Mouse (Mus musculus) kidney, adult 2 months (tissue): ENCODE measurements around the gene Anxa9. TPM values are rescaled to one million over a fixed set of nuclear protein-coding genes. Genes with fewer than 3 reads are reported as not detected.
A peak's percentile ranks its signal among the peaks of the same experiment; 100 is the strongest.

Experiments used
- DNase-seq: peaks from one replicate; pipeline ENCODE4 v3.0.0; 2021
- H3K27ac ChIP-seq: fragments of 200-500 bp; 2 replicates; pipeline ENCODE4 v1.5.1; 2012; ENCODE audit warnings: low read depth, low read length, control low read depth, inconsistent platforms; ENCODE audit not compliant: insufficient read depth
- H3K27me3 ChIP-seq: fragments of 200-500 bp; replicated peaks from 2 replicates; pipeline ENCODE4 v1.6.1; 2012; ENCODE audit warnings: mild to moderate bottlenecking, moderate library complexity, low read length, inconsistent platforms; ENCODE audit not compliant: control insufficient read depth, insufficient read depth
- H3K36me3 ChIP-seq: fragments of 200-500 bp; 2 replicates; pipeline ENCODE4 v1.6.1; 2012; ENCODE audit warnings: mild to moderate bottlenecking, moderate library complexity, low read length, inconsistent platforms; ENCODE audit not compliant: control insufficient read depth, insufficient read depth
- H3K4me1 ChIP-seq: fragments of 200-500 bp; 2 replicates; pipeline ENCODE4 v1.6.1; 2011; ENCODE audit warnings: low read length; ENCODE audit not compliant: control insufficient read depth, insufficient read depth
- H3K4me3 ChIP-seq: fragments of 200-500 bp; 2 replicates; pipeline ENCODE4 v1.5.1; 2011; ENCODE audit warnings: mild to moderate bottlenecking, low read depth, low read length, control low read depth; ENCODE audit not compliant: insufficient read depth
- CTCF ChIP-seq: fragments of 200-500 bp; conservative IDR thresholded peaks from 2 replicates; pipeline ENCODE4 v1.5.1; 2011; ENCODE audit warnings: low read depth, mild to moderate bottlenecking, control low read depth, low read length, moderate library complexity, mixed read lengths; ENCODE audit not compliant: insufficient read depth, insufficient read length
- POLR2A ChIP-seq: fragments of 200-500 bp; IDR thresholded peaks from one replicate; pipeline ENCODE4 v1.6.1; 2011; ENCODE audit warnings: low read depth, low read length, control low read depth
- WGBS: fragments of 180-500 bp; shearing (Covaris S2); methylation state at CpG from one replicate; pipeline ENCODE4 v1.1.7; 2018; 5-methylcytosine and 5-hydroxymethylcytosine counted together
- polyA plus RNA-seq: library from polyadenylated mRNA; depleted of rRNA; stranded (reverse); fragments of >200 nt; gene quantifications from 2 replicates; pipeline ENCODE4 v1.2.3, GENCODE M21; 2012

Gene Anxa9
- polyA plus RNA-seq, 1 experiment, result 5.6 TPM

DNA sequence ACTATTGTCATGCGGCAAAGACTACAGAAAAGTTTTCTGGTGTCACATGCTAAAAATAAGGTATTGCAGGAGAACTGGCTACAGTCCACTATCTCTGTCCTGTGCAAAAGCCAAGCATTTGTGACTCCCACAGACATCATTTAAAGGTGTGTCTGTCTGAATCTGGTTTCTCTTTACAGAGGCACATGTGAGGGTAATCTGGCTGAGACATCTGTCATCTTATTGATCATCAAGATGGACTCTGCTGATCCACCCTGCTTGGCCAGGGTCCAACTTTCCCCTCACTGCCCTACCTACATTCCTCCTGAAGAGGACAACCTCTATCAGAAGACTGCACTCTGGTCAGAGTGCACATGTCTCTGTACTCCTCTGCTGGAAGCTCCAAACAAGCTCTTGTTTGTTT lies 29.8 kb downstream of the Anxa9 start:
- peak; percentile 36 for DNase-seq
- no peak overlapping the region for H3K4me3 ChIP-seq
- peaks cover 13% of the 10 kb centered on the region for H3K4me1 ChIP-seq
- WGBS, result 41% methylated on average over 1 of the region's 1 CpGs
- H3K27me3 ChIP-seq, result no peaks in the 10 kb centered on the region
- H3K36me3 ChIP-seq, result no peaks in the 10 kb centered on the region
- TF ChIP-seq POLR2A (no peak), CTCF (no peak; the same call in 1 of the 2 replicates)
- no peak overlapping the region for H3K27ac ChIP-seq

GRCm38 (mm10) chr3:95276428-95276934 lies 30.5 kb downstream of the Anxa9 start:
- DNase-seq, result no peak
- Histone ChIP-seq H3K4me1 (peaks cover 13% of the 10 kb centered on the region), H3K27me3 (no peaks in the 10 kb centered on the region), H3K4me3 (no peak overlapping the region), H3K27ac (no peak overlapping the region; the same call in 1 of the 2 replicates), H3K36me3 (no peaks in the 10 kb centered on the region)
- TF ChIP-seq POLR2A (no peak), CTCF (no peak)
- WGBS, result 64% methylated on average over 5 of the region's 5 CpGs

DNA sequence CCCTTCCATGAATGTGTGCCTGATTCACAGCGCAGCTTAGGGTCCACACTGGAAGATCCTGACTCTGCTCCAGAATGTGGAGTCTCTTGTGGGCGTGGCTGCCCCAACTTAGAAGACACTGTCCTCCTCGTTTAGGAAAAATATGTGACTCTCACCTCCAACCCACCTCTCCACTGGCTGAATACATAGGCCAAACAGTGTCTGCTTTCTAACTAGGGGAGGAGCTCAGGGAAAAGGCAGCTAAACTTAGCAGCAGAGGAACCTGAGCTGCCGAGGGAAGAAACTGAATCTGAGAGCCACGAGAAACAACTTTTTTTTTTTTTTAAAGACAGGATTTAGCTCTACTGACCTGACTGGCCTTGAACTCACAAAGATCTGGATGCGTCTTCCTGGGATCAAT lies 31.8 kb downstream of the Anxa9 start:
- no peak for DNase-seq
- Histone ChIP-seq H3K4me3 (no peak overlapping the region), H3K4me1 (peaks cover 13% of the 10 kb centered on the region), H3K27me3 (no peaks in the 10 kb centered on the region), H3K27ac (no peak overlapping the region), H3K36me3 (no peaks in the 10 kb centered on the region)
- 62% methylated on average over 6 of the region's 6 CpGs for WGBS
- TF ChIP-seq CTCF (no peak), POLR2A (no peak)

GRCm38 (mm10) chr3:95274453-95274852 lies 32.5 kb downstream of the Anxa9 start:
- Histone ChIP-seq H3K4me1 (peaks cover 16% of the 10 kb centered on the region), H3K4me3 (no peak overlapping the region), H3K36me3 (no peaks in the 10 kb centered on the region), H3K27ac (no peak overlapping the region), H3K27me3 (no peaks in the 10 kb centered on the region)
- no peak for DNase-seq
- TF ChIP-seq CTCF (no peak), POLR2A (no peak)
- 95% methylated on average over 4 of the region's 4 CpGs for WGBS

GRCm38 (mm10) chr3:95273471-95273870 lies 33.5 kb downstream of the Anxa9 start:
- Histone ChIP-seq H3K27me3 (no peaks in the 10 kb centered on the region), H3K4me3 (no peak overlapping the region), H3K27ac (no peak overlapping the region), H3K36me3 (no peaks in the 10 kb centered on the region), H3K4me1 (peaks cover 18% of the 10 kb centered on the region)
- WGBS, result 98% methylated on average over 5 of the region's 5 CpGs
- TF ChIP-seq CTCF (no peak), POLR2A (no peak)
- no peak for DNase-seq

GRCm38 (mm10) chr3:95270766-95271364 lies 36.1 kb downstream of the Anxa9 start:
- Histone ChIP-seq H3K27me3 (no peaks in the 10 kb centered on the region), H3K4me1 (peaks cover 17% of the 10 kb centered on the region), H3K27ac (no peak overlapping the region), H3K4me3 (no peak overlapping the region), H3K36me3 (no peaks in the 10 kb centered on the region)
- peak; percentile 37 for DNase-seq
- 74% methylated on average over 12 of the region's 12 CpGs for WGBS
- TF ChIP-seq CTCF, result no peak
- TF ChIP-seq POLR2A, result no peak

DNA sequence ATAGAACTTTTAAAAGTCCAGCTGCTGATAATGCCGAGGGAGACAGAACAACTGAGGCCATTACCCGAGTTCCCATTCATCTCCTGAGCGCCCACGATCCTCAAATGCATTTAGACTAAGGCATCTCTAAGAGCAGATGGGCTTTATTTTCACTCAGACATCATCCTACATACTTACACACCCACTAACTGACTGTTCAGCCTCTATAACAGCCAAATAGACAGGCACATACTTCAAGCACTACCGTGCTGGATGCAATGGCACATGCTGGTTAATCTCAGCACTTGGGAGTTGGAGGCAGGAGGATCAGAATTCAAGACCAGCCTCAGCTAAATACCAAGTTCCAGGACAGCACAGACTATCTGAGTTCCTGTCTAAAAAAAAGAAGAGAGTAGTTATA lies 37.2 kb downstream of the Anxa9 start:
- Histone ChIP-seq H3K36me3 (no peaks in the 10 kb centered on the region), H3K4me1 (peaks cover 17% of the 10 kb centered on the region), H3K4me3 (no peak overlapping the region), H3K27me3 (no peaks in the 10 kb centered on the region), H3K27ac (peak overlapping the region; percentile 43)
- no peak for DNase-seq
- no peak for TF ChIP-seq POLR2A
- TF ChIP-seq CTCF, result no peak
- 52% methylated on average over 5 of the region's 5 CpGs for WGBS
